Mouse (Mus musculus) kidney, embryonic 14.5 days (tissue): ENCODE data around the gene Sh3bp5l. TPM values are rescaled to one million over a fixed set of nuclear protein-coding genes. Genes with fewer than 3 reads are reported as not detected.

Source experiments
- ATAC-seq: fragments of 200-750 bp; cut with Nextera tagmentation; 2 replicates; pipeline ENCODE4 v1.8.0; 2017; ENCODE audit warnings: moderate number of reproducible peaks, mild to moderate bottlenecking, moderate TSS enrichment, moderate library complexity; ENCODE audit not compliant: low FRiP score, low TSS enrichment
- H3K27ac ChIP-seq: fragments of 300-500 bp; sonication (generic); 2 replicates; pipeline ENCODE4 v1.5.1; 2014; ENCODE audit warnings: low read depth, mild to moderate bottlenecking, low read length, moderate library complexity, mixed read lengths
- H3K27me3 ChIP-seq: fragments of 300-500 bp; sonication (generic); 2 replicates; pipeline ENCODE4 v1.6.1; 2014; ENCODE audit warnings: mild to moderate bottlenecking, low read length; ENCODE audit not compliant: control insufficient read depth, insufficient read depth
- H3K36me3 ChIP-seq: fragments of 300-500 bp; sonication (generic); 2 replicates; pipeline ENCODE4 v1.6.1; 2014; ENCODE audit warnings: low read length, mixed read lengths; ENCODE audit not compliant: control insufficient read depth, insufficient read depth
- H3K4me1 ChIP-seq: fragments of 300-500 bp; sonication (generic); 2 replicates; pipeline ENCODE4 v1.6.1; 2014; ENCODE audit warnings: low read length, mixed read lengths; ENCODE audit not compliant: control insufficient read depth, insufficient read depth
- H3K4me2 ChIP-seq: fragments of 300-500 bp; sonication (generic); replicated peaks from 2 replicates; pipeline ENCODE4 v1.6.1; 2014; ENCODE audit warnings: low read depth, mild to moderate bottlenecking, low read length
- H3K4me3 ChIP-seq: fragments of 300-500 bp; sonication (generic); 2 replicates; pipeline ENCODE4 v1.5.1; 2014; ENCODE audit warnings: mild to moderate bottlenecking, low read length
- H3K9ac ChIP-seq: fragments of 300-500 bp; sonication (generic); 2 replicates; pipeline ENCODE4 v1.6.1; 2014; ENCODE audit warnings: low read depth, mild to moderate bottlenecking, low read length, moderate library complexity
- H3K9me3 ChIP-seq: fragments of 300-500 bp; sonication (generic); 2 replicates; pipeline ENCODE4 v1.6.1; 2016; ENCODE audit warnings: low read length; ENCODE audit not compliant: control insufficient read depth
- WGBS: fragments of 180-500 bp; shearing (Covaris S2); extraction: QIAGEN DNeasy Blood & Tissue Kit; methylation state at CpG from one replicate; pipeline ENCODE4 v1.1.7; 2014; 5-methylcytosine and 5-hydroxymethylcytosine counted together
- polyA plus RNA-seq: library from polyadenylated mRNA; unstranded; fragments of >200 nt; fragmentation: Nextera tagmentation; extraction: Ambion mirVana; gene quantifications from 2 replicates; pipeline ENCODE4 v1.2.1, GENCODE M21; 2014

The Sh3bp5l gene
- polyA plus RNA-seq, 1 experiment from 2014 or later, result 27.5 TPM

- Histone ChIP-seq H3K27ac (no peak overlapping the region), H3K9me3 (no peaks in the 10 kb centered on the region), H3K36me3 (peaks cover 40% of the 10 kb centered on the region), H3K27me3 (no peaks in the 10 kb centered on the region), H3K4me1 (no peaks in the 10 kb centered on the region), H3K4me3 (no peak overlapping the region), H3K9ac (no peak overlapping the region), H3K4me2 (no peak overlapping the region)
- no peak for ATAC-seq
- WGBS, result 89% methylated on average over 5 of the region's 5 CpGs
Observed at GRCm38 (mm10) chr11:58315536-58316168, 14.9 kb upstream of the Sh3bp5l start.

DNA sequence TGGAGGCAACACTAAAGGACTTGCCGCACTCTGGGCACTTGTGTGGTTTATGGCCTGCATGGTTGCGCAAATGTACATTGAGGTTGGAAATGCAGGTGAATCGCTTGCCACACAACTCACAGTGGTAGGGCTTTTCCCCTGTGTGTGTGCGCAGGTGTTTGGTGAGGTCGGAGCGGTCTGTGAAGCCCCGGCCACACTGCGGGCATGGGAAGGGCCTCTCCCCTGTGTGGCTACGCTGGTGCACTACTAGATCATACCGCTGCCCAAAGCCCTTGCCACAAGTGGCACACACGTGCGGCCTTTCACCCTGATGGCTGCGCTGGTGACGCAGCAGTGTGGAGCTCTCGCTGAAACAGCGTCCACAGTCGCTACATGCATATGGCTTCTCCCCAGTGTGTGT, 14.2 kb upstream of the Sh3bp5l start:
- WGBS, result 86% methylated on average over 17 of the region's 17 CpGs
- Histone ChIP-seq H3K9me3 (no peaks in the 10 kb centered on the region), H3K27ac (no peak overlapping the region), H3K27me3 (no peaks in the 10 kb centered on the region), H3K36me3 (peaks cover 40% of the 10 kb centered on the region), H3K4me2 (no peak overlapping the region), H3K9ac (no peak overlapping the region), H3K4me3 (no peak overlapping the region), H3K4me1 (no peaks in the 10 kb centered on the region)
- ATAC-seq, result no peak

DNA sequence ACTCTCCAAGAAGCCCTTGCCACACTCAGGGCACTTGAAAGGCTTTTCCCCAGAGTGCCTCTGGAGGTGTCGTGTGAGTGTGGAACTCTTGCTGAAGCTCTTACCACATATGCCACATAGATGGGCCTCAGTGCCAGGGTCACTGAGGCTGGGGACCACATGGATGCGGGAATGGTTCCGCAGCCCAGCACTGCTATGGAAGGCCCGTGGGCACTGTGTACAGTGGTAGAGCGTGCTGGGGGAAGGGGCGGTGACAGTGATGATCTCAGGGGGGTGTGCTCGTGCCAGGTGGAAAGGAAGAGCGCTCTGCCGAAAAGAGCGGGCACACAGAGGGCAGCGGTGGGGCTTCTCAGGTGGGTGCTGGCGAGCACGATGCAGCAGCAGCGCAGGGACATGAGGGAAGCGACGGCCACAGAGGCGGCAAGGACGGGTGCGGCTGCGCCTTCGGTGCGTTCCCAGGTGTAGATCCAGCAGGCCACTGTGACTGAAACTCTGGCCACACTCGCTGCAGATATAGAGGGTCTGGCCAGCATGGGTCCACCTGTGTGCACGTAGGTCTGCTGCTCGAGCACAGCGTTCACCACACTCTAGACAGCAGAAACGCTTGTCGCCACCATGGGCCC, 13.6 kb upstream of the Sh3bp5l start:
- Histone ChIP-seq H3K27me3 (no peaks in the 10 kb centered on the region), H3K36me3 (peaks cover 40% of the 10 kb centered on the region), H3K4me2 (no peak overlapping the region), H3K4me3 (no peak overlapping the region), H3K27ac (no peak overlapping the region), H3K9me3 (no peaks in the 10 kb centered on the region), H3K4me1 (peaks cover 4% of the 10 kb centered on the region), H3K9ac (no peak overlapping the region)
- 79% methylated on average over 28 of the region's 28 CpGs for WGBS
- ATAC-seq, result peak; percentile 26; the same call in 1 of the 2 replicates

GRCm38 (mm10) chr11:58322824-58323569, 7.5 kb upstream of the Sh3bp5l start:
- peak overlapping the region; percentile 84 for H3K9ac ChIP-seq
- no peaks in the 10 kb centered on the region for H3K27me3 ChIP-seq
- peak overlapping the region; percentile 86 for H3K4me2 ChIP-seq
- H3K4me3 ChIP-seq, result peak overlapping the region; percentile 80
- peaks cover 26% of the 10 kb centered on the region for H3K36me3 ChIP-seq
- ATAC-seq, result peak; percentile 99
- WGBS, result under 1% methylated on average over 63 of the region's 63 CpGs
- no peaks in the 10 kb centered on the region for H3K9me3 ChIP-seq
- peaks cover 11% of the 10 kb centered on the region for H3K4me1 ChIP-seq
- H3K27ac ChIP-seq, result peak overlapping the region; percentile 97

GRCm38 (mm10) chr11:58323570-58324340, 6.8 kb upstream of the Sh3bp5l start:
- peaks cover 19% of the 10 kb centered on the region for H3K36me3 ChIP-seq
- H3K4me1 ChIP-seq, result peaks cover 12% of the 10 kb centered on the region
- no peak for ATAC-seq
- H3K9me3 ChIP-seq, result no peaks in the 10 kb centered on the region
- H3K9ac ChIP-seq, result peak overlapping the region; percentile 84
- peak overlapping the region; percentile 97 for H3K27ac ChIP-seq
- peak overlapping the region; percentile 80 for H3K4me3 ChIP-seq
- 9% methylated on average over 24 of the region's 24 CpGs for WGBS
- no peaks in the 10 kb centered on the region for H3K27me3 ChIP-seq
- H3K4me2 ChIP-seq, result peak overlapping the region; percentile 86

DNA sequence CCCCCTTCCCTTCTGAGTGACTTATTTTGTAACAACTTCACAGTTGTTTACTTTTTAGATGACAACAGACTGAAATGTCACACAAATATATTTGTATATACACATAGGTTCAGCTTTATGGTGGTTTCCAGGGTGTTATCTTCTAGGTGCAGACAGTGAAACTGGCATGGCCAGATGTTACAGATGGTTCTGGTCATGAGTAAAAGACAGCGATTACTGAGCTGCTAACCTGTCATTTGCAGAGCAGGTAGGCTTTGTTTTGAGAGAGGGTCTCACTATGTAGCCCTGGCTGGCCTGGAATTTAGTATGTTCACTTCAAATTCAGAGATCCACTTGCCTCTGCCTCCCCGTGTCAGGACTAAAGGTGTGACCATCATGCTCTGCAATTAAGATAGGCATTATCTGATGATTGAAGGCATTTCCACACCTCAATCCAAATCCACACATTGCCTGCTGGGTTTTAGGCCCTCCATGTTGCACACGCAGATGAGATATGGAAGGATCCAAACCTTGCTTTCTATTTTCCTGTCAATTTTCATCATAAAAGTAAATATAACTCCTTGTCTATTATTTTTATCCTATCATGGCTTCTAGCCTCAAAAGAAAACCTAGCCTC, 5.8 kb upstream of the Sh3bp5l start:
- no peak for ATAC-seq
- Histone ChIP-seq H3K4me3 (no peak overlapping the region), H3K9ac (no peak overlapping the region), H3K4me2 (no peak overlapping the region), H3K4me1 (peaks cover 17% of the 10 kb centered on the region), H3K27me3 (no peaks in the 10 kb centered on the region), H3K36me3 (peaks cover 12% of the 10 kb centered on the region), H3K9me3 (no peaks in the 10 kb centered on the region), H3K27ac (no peak overlapping the region)
- 86% methylated on average over 3 of the region's 3 CpGs for WGBS

DNA sequence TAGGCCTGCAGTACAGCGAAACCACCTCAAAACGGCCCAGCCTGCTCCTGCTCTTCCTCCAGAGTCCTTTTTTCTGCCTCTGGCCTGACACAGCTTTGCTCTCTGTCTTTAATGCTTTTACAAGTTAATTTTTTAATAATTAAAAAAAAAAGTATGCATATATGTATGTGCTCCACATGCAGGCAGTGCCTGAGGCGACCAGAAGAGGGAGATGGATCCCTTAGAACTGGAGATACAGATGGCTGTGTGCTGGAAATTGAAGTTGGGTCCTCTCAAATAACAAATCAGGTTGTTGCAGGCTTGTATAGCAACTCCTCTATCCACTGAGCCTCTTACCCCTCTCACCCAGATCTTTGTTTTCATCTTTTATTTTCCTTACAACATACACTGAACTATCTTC, 3.7 kb upstream of the Sh3bp5l start:
- no peak for ATAC-seq
- Histone ChIP-seq H3K4me2 (no peak overlapping the region), H3K27ac (no peak overlapping the region), H3K27me3 (no peaks in the 10 kb centered on the region), H3K9me3 (no peaks in the 10 kb centered on the region), H3K4me1 (peaks cover 21% of the 10 kb centered on the region), H3K9ac (no peak overlapping the region), H3K36me3 (peaks cover 12% of the 10 kb centered on the region), H3K4me3 (no peak overlapping the region)
- 92% methylated on average over 3 of the region's 3 CpGs for WGBS

DNA sequence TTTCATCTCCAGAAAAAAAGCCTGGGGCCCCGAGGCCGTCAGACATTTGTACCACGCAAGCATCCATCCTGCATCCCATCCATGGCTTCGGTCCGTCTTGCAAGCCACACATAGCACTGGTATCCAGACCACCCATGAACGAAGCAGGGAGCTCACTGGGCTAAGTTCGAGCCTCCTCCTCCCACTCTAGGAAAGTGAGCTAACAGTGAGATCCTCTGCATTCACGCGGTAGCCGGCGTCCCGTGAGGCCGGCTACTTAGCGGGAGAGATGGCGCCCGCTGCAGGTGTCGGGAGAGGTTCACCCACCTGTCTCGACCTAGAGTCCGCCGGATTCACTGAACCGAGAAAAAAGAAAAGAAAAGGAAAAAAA, 633 bp upstream of the Sh3bp5l start:
- peak; percentile 36 for ATAC-seq
- Histone ChIP-seq H3K4me3 (peak overlapping the region; percentile 96), H3K36me3 (peaks cover 22% of the 10 kb centered on the region), H3K9ac (peak overlapping the region; percentile 89), H3K4me1 (peaks cover 19% of the 10 kb centered on the region), H3K27me3 (no peaks in the 10 kb centered on the region), H3K27ac (peak overlapping the region; percentile 70), H3K4me2 (peak overlapping the region; percentile 81), H3K9me3 (no peaks in the 10 kb centered on the region)
- WGBS, result under 1% methylated on average over 21 of the region's 21 CpGs
